Mouse (Mus musculus) urinary bladder, adult 2 months (tissue): ENCODE data around the gene Mgll. TPM values are rescaled to one million over a fixed set of nuclear protein-coding genes. Genes with fewer than 3 reads are reported as not detected.

Source experiments
- DNase-seq: peaks from one replicate; pipeline ENCODE4 v3.0.0; 2022; ENCODE audit warnings: low spot score
- polyA plus RNA-seq: library from polyadenylated mRNA; depleted of rRNA; stranded (reverse); fragments of >200 nt; gene quantifications from 2 replicates; pipeline ENCODE4 v1.2.3, GENCODE M21; 2012

Mgll gene
- polyA plus RNA-seq, 1 experiment, result 66.3 TPM

GRCm38 (mm10) chr6:88770300-88770904 lies 46.2 kb downstream of the Mgll start:
- no peak for DNase-seq

- DNase-seq, result no peak
Observed at GRCm38 (mm10) chr6:88770981-88771380, 46.8 kb downstream of the Mgll start.

GRCm38 (mm10) chr6:88772041-88772440 lies 47.8 kb downstream of the Mgll start:
- no peak for DNase-seq

GRCm38 (mm10) chr6:88774055-88774454 lies 49.8 kb downstream of the Mgll start:
- no peak for DNase-seq

GRCm38 (mm10) chr6:88775267-88775666 lies 51.1 kb downstream of the Mgll start:
- DNase-seq, result no peak

- DNase-seq, result no peak
Observed at GRCm38 (mm10) chr6:88776336-88776923, 52.2 kb downstream of the Mgll start.

- no peak for DNase-seq
Observed at GRCm38 (mm10) chr6:88776964-88777363, 52.8 kb downstream of the Mgll start.

- no peak for DNase-seq
Observed at GRCm38 (mm10) chr6:88778047-88778688, 54.0 kb downstream of the Mgll start.

GRCm38 (mm10) chr6:88779755-88780154 lies 55.5 kb downstream of the Mgll start:
- no peak for DNase-seq

- no peak for DNase-seq
Observed at GRCm38 (mm10) chr6:88781919-88782318, 57.7 kb downstream of the Mgll start.

- DNase-seq, result no peak
Observed at GRCm38 (mm10) chr6:88782981-88783397, 58.8 kb downstream of the Mgll start.

GRCm38 (mm10) chr6:88784691-88785173 lies 60.5 kb downstream of the Mgll start:
- no peak for DNase-seq

- no peak for DNase-seq
Observed at GRCm38 (mm10) chr6:88785331-88785730, 61.1 kb downstream of the Mgll start.

- no peak for DNase-seq
Observed at GRCm38 (mm10) chr6:88785781-88786542, 61.8 kb downstream of the Mgll start.

GRCm38 (mm10) chr6:88786732-88787445 lies 62.7 kb downstream of the Mgll start:
- no peak for DNase-seq

- DNase-seq, result no peak
Observed at GRCm38 (mm10) chr6:88787496-88787895, 63.3 kb downstream of the Mgll start.

- DNase-seq, result no peak
Observed at GRCm38 (mm10) chr6:88788219-88788618, 64.0 kb downstream of the Mgll start.

- DNase-seq, result no peak
Observed at GRCm38 (mm10) chr6:88791299-88791698, 67.1 kb downstream of the Mgll start.

GRCm38 (mm10) chr6:88792147-88792691 lies 68.0 kb downstream of the Mgll start:
- no peak for DNase-seq

- no peak for DNase-seq
Observed at GRCm38 (mm10) chr6:88793243-88793642, 69.0 kb downstream of the Mgll start.

GRCm38 (mm10) chr6:88793872-88794271 lies 69.7 kb downstream of the Mgll start:
- DNase-seq, result no peak
